Comparison of ENCODE assay signal across 7 mouse cellular contexts in genomic region chr10:66909204-66909889, GRCm38 (mm10).
DNase-seq lines count a peak whose midpoint lies in the region; ATAC-seq and TF ChIP-seq lines count a peak whose summit lies in the region.

No protein-coding gene starts in this region.

- peak; percentile 60 for TF ChIP-seq CTCF in lung, adult 2 months (IDR thresholded peaks at IDR 0.05; ENCODE audit: insufficient read depth, low read length)

- no peak overlapping the region for H3K4me2 ChIP-seq in hindbrain, embryonic 13.5 days

- no peaks in the 10 kb centered on the region for H3K9me3 ChIP-seq in hindbrain, embryonic 13.5 days

- no peak overlapping the region for H3K27ac ChIP-seq in hindbrain, embryonic 13.5 days

- peak; percentile 62 for DNase-seq in right cerebral cortex, postnatal 14 days
- no peak for DNase-seq in right cerebral cortex, postnatal 25 days
- peak; percentile 78 for DNase-seq in ZHBTc4 (ENCODE audit: low read depth, low spot score)
- peak; percentile 89 for DNase-seq in embryo, embryonic 10.5 days (ENCODE audit: low spot score)
- no peak for DNase-seq in lung, adult 2 months
- peak; percentile 83 for DNase-seq in retina, postnatal 1 day

- H3K9ac ChIP-seq in hindbrain, embryonic 13.5 days = no peak overlapping the region

- peak; percentile 50; the same call in 1 of the 2 replicates for ATAC-seq in hindbrain, embryonic 13.5 days (ENCODE audit: low FRiP score)

- H3K27me3 ChIP-seq in hindbrain, embryonic 13.5 days = no peaks in the 10 kb centered on the region

- peaks cover 23% of the 10 kb centered on the region for H3K4me1 ChIP-seq in hindbrain, embryonic 13.5 days (replicated peaks)
- peaks cover 8% of the 10 kb centered on the region for H3K4me1 ChIP-seq in lung, adult 2 months (ENCODE audit: control insufficient read depth, insufficient read depth, low read length)

- H3K36me3 ChIP-seq in hindbrain, embryonic 13.5 days = no peaks in the 10 kb centered on the region

- WGBS in hindbrain, embryonic 13.5 days = 13% methylated on average over 12 of the region's 12 CpGs
- WGBS in lung, adult 2 months = 11% methylated on average over 12 of the region's 12 CpGs

- TF ChIP-seq POLR2A in lung, adult 2 months (IDR thresholded peaks at IDR 0.05; ENCODE audit: borderline replicate concordance, extremely low read depth, low read depth, low read length) = no peak

- H3K4me3 ChIP-seq in hindbrain, embryonic 13.5 days = no peak overlapping the region
- H3K4me3 ChIP-seq in lung, adult 2 months (replicated peaks; ENCODE audit: extremely low read depth, low read depth, low read length) = no peak overlapping the region

Comparison
In these comparisons a context has a peak if more than half of its experiments do, and no peak if none do; other contexts are left out.
1. DNase-seq: peak in right cerebral cortex, postnatal 14 days (single experiment), ZHBTc4 (single experiment), embryo, embryonic 10.5 days (single experiment) and retina, postnatal 1 day (single experiment); none in right cerebral cortex, postnatal 25 days (single experiment) and lung, adult 2 months (single experiment).